Mouse (Mus musculus): ENCODE results near the gene Acaa1a.

Gene Acaa1a

GRCm38 (mm10) chr9:119378231-119378630 lies 38.8 kb downstream of the Acaa1a start:
- no peak for DNase-seq (ENCODE audit: low read depth in 2 of 2, low spot score in 2 of 2)

- no peak for DNase-seq (ENCODE audit: low read depth in 2 of 2, low spot score in 2 of 2)
These were observed 43.1 kb downstream of the Acaa1a start for GRCm38 (mm10) chr9:119382603-119383002.

- no peak for DNase-seq (ENCODE audit: low read depth in 2 of 2, low spot score in 2 of 2)
These were observed 49.5 kb downstream of the Acaa1a start for GRCm38 (mm10) chr9:119388956-119389355.

GRCm38 (mm10) chr9:119390214-119390613 lies 50.7 kb downstream of the Acaa1a start:
- DNase-seq (ENCODE audit: low read depth in 2 of 2, low spot score in 2 of 2), result no peak

GRCm38 (mm10) chr9:119394808-119395207 lies 55.3 kb downstream of the Acaa1a start:
- no peak for DNase-seq (ENCODE audit: low read depth in 2 of 2, low spot score in 2 of 2)

Measured in CD8-positive naive resting alpha-beta T cell, adult 2 months (primary cell).